Mouse (Mus musculus) megakaryocyte-erythroid progenitor cell, adult 5-6 weeks (primary cell): ENCODE measurements at regions not wholly inside any gene's neighbourhood (a gene's known extent, or its start where the extent isn't known, plus 50 kb on each side); places are given as distances from the start of the nearest gene placed in this dataset.

Experiments
- ATAC-seq: replicated peaks from 2 replicates; pipeline ENCODE4 v1.8.0; 2016; ENCODE audit warnings: mild to moderate bottlenecking, inconsistent platforms; ENCODE audit not compliant: severe bottlenecking, poor library complexity, low FRiP score, low TSS enrichment

- no peak for ATAC-seq
Observed at GRCm38 (mm10) chr3:149306291-149306690, 315.9 kb upstream of the Adgrl2 start.

GRCm38 (mm10) chr3:149305440-149305839 is 315.1 kb upstream of the Adgrl2 start:
- ATAC-seq, result 0 out of 2 replicates have a peak, but pooled peaks have one; percentile 29

DNA sequence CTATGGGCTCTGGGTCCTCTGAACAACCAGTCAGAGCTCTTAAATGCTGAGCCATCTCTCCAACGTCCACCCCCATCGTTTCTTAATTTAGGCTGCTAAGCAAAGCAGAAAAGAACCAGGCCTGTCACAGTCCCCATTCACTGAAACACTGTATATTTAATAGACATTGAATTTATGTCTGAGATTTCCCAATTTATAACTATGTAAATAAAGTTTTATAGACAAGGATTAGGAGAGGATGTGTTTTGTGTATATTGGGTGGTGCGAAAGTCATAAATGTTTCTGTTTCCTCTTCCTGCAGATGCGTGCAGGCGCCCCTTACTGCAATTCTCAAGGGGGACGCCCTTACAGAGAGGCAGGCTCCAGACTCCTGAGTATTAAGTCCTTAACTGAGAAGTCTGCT is 314.7 kb upstream of the Adgrl2 start:
- ATAC-seq, result no peak

- ATAC-seq, result no peak
Observed at GRCm38 (mm10) chr3:149303418-149303817, 313.1 kb upstream of the Adgrl2 start.

DNA sequence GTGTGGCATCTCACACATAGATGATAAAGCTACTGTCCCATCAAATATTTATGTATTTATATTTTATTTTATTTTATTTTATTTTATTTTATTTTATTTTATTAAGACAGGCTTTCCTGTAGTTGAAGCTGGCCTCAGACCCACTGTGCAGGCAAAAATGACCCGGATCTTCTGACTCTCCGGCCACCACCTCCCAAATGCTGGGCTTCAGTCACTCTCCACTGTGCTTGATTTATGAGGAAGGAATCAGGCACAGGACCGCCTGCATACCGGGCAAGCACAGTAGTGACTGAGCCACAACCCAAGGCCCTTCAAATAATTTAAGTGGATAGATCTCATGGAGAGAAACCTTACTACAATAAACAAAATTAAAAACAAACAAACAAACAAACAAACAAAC is 309.6 kb upstream of the Adgrl2 start:
- ATAC-seq, result no peak

GRCm38 (mm10) chr3:149296419-149296962 is 306.1 kb upstream of the Adgrl2 start:
- ATAC-seq, result no peak

DNA sequence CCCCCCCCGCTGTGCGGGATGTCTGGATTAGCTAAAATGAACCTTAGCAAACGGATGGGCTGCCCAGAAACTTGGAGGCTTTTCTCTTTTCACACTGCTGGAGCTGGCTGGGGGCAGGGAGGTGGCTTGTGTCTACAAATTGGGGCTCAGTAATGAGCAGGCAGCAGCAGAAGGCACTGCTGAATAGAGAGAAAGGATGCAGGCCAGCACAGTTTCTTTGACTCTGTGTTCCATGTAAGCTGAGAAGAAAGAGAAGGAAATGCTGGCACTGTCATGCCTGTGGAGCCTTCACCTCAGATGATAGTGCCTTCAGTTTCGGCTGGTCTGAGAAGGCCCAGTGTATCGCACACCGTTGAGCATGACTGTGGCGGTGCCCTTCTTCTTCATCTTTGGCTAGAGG is 305.6 kb upstream of the Adgrl2 start:
- no peak for ATAC-seq

- ATAC-seq, result no peak
Observed at GRCm38 (mm10) chr3:149295257-149295831, 305.0 kb upstream of the Adgrl2 start.

DNA sequence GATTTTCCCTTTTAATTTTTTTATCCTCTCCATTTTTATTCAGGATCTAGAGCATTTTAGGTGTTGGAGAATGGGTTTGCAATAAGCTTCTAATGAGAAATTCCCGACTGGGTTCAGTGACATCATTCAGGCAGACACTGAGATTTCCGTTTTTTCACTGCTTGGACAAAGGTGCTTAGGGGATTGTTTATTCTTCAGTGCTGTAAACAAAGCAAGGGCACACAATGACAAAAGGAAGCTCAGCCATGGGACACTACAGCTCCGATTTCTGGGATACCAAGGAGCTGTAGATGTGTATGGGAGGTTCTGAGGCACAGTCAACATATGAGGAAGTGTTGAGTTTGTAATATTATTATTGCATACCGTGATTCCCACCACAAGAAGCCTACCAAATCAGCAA is 304.1 kb upstream of the Adgrl2 start:
- ATAC-seq, result no peak

DNA sequence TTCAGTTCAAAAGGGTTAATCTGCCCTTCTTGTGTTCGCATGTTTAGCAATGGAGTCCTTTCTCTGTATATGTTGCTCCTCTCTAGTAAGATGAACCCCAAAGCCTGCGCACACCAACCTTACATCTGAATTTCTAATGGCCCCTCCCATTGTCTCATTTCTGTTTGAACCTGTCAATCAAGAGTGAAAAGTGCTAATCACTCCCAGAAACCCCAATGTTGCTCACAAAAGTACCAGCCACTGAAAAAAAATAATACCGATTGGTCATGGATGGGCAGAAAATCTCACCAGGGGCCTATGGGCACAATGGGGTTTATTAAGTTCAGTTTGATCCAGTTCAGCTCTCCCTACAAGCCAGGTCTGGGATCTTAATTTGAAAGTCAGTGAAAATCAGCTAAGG is 302.1 kb upstream of the Adgrl2 start:
- no peak for ATAC-seq

GRCm38 (mm10) chr3:149291473-149291872 is 301.1 kb upstream of the Adgrl2 start:
- no peak for ATAC-seq

- no peak for ATAC-seq
Observed at GRCm38 (mm10) chr3:149290228-149290627, 299.9 kb upstream of the Adgrl2 start.

GRCm38 (mm10) chr3:149287080-149287479 is 296.7 kb upstream of the Adgrl2 start:
- ATAC-seq, result no peak

GRCm38 (mm10) chr3:149284976-149285375 is 294.6 kb upstream of the Adgrl2 start:
- no peak for ATAC-seq

GRCm38 (mm10) chr3:149280807-149281789 is 290.7 kb upstream of the Adgrl2 start:
- no peak; the same call in 1 of the 2 replicates for ATAC-seq

DNA sequence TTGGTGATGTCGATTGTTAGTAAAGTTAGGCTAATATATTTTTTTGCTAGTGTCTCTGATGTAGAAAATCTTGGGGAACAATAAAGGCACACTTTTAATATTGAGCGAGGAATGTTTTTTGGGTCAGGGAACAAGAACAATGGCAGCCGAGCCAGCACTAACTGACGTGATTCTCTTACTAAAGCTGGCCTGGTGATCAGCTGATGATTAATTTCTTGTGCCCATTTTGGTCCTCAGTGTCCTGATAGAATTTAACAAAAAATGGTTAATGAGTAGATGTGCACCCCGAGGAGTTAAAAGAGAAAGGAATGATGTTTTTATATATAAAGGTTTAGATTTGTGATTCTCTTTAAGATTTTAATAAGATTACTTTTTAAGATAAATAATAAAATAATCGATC is 289.0 kb upstream of the Adgrl2 start:
- no peak for ATAC-seq

DNA sequence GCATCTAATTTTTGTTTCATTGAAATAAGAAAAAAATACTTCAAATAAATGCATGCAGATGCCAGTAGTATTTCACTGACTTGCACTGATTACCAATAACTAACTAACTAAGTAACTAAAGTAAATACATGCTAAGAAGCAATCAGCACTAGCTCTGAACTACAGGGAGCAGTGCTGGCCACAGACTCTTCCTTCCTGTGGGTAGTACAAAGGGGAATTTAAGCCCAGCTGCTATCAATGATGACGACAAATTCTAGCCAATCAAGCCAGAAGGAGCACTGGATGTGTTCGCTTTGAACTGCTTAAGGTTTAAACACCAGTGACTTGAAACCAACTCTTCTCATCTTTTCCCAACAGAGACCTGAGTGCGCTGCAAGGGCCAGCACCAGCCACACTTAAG is 287.5 kb upstream of the Adgrl2 start:
- ATAC-seq, result no peak

- ATAC-seq, result no peak
Observed at GRCm38 (mm10) chr3:149275478-149276132, 285.2 kb upstream of the Adgrl2 start.

DNA sequence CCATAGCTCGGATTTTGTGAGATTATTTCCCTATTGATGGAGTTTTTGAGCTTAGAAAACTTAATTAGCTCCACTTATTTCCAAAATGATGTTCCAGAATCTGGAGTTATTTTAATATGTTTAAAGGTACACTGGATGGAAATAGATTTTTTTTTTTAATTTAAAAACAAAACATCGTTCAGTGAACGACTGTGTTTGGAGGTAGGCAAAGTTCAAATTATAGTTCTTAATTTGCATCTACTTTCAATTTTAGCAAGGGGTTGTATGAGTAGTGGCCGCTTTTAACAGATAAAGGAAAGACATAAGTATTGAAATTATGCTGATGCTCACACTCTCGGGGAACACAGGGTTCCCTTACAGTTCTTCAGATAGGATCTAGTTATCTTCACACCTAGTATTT is 284.6 kb upstream of the Adgrl2 start:
- ATAC-seq, result no peak
